Mouse (Mus musculus): ENCODE measurements at regions not wholly inside any gene's neighbourhood (a gene's known extent, or its start where the extent isn't known, plus 50 kb on each side); places are given as distances from the start of the nearest gene placed in this dataset.

GRCm38 (mm10) chr4:9015528-9016503 lies 777.0 kb upstream of the Car8 start:
- no peaks in the 10 kb centered on the region for H3K27me3 ChIP-seq (ENCODE audit: control insufficient read depth, insufficient read depth, low read length)
- 23% methylated on average over 14 of the region's 14 CpGs for WGBS
- H3K4me3 ChIP-seq (ENCODE audit: low read depth, low read length) = no peak overlapping the region
- TF ChIP-seq CTCF (IDR thresholded peaks at IDR 0.05; ENCODE audit: low read depth) (no peak), EP300 (optimal IDR thresholded peaks at IDR 0.05) (no peak)
- no peaks in the 10 kb centered on the region for H3K9me3 ChIP-seq (ENCODE audit: control insufficient read depth, low read length)
- peak; percentile 19 for DNase-seq (ENCODE audit: low spot score)
- no peak overlapping the region for H3K27ac ChIP-seq (replicated peaks)
- H3K9ac ChIP-seq (ENCODE audit: low read length) = no peak overlapping the region
- no peak overlapping the region for H3K4me2 ChIP-seq (replicated peaks; ENCODE audit: low read depth)
- peak; percentile 57 for ATAC-seq (ENCODE audit: low FRiP score, low TSS enrichment)
- no peaks in the 10 kb centered on the region for H3K4me1 ChIP-seq (replicated peaks; ENCODE audit: control insufficient read depth, insufficient read depth)
- H3K36me3 ChIP-seq (ENCODE audit: control insufficient read depth, insufficient read depth, low read length) = no peaks in the 10 kb centered on the region

- no peak overlapping the region for H3K4me2 ChIP-seq (replicated peaks; ENCODE audit: low read depth)
- no peak overlapping the region for H3K4me3 ChIP-seq (ENCODE audit: low read depth, low read length)
- DNase-seq (ENCODE audit: low spot score) (no peak), ATAC-seq (ENCODE audit: low FRiP score, low TSS enrichment) (no peak)
- no peaks in the 10 kb centered on the region for H3K27me3 ChIP-seq (ENCODE audit: control insufficient read depth, insufficient read depth, low read length)
- no peak for TF ChIP-seq EP300 (optimal IDR thresholded peaks at IDR 0.05)
- no peak for TF ChIP-seq CTCF (IDR thresholded peaks at IDR 0.05; ENCODE audit: low read depth)
- H3K27ac ChIP-seq (replicated peaks) = no peak overlapping the region
- H3K36me3 ChIP-seq (ENCODE audit: control insufficient read depth, insufficient read depth, low read length) = no peaks in the 10 kb centered on the region
- 70% methylated on average over 4 of the region's 4 CpGs for WGBS
- H3K9me3 ChIP-seq (ENCODE audit: control insufficient read depth, low read length) = no peaks in the 10 kb centered on the region
- no peaks in the 10 kb centered on the region for H3K4me1 ChIP-seq (replicated peaks; ENCODE audit: control insufficient read depth, insufficient read depth)
- no peak overlapping the region for H3K9ac ChIP-seq (ENCODE audit: low read length)
Measured at GRCm38 (mm10) chr4:9014986-9015385, 776.1 kb upstream of the Car8 start.

GRCm38 (mm10) chr4:9012787-9013186 lies 773.9 kb upstream of the Car8 start:
- TF ChIP-seq CTCF (IDR thresholded peaks at IDR 0.05; ENCODE audit: low read depth) (no peak), EP300 (optimal IDR thresholded peaks at IDR 0.05) (no peak)

GRCm38 (mm10) chr4:9011952-9012351 lies 773.1 kb upstream of the Car8 start:
- 79% methylated on average over 3 of the region's 3 CpGs for WGBS

More at GRCm38 (mm10) chr4:9012787-9013186, 773.9 kb upstream of the Car8 start:
- no peaks in the 10 kb centered on the region for H3K36me3 ChIP-seq (ENCODE audit: control insufficient read depth, insufficient read depth, low read length)
- no peak overlapping the region for H3K4me2 ChIP-seq (replicated peaks; ENCODE audit: low read depth)
- ATAC-seq (ENCODE audit: low FRiP score, low TSS enrichment) (no peak), DNase-seq (ENCODE audit: low spot score) (no peak)
- H3K4me3 ChIP-seq (ENCODE audit: low read depth, low read length) = no peak overlapping the region
- H3K27ac ChIP-seq (replicated peaks) = no peak overlapping the region
- no peaks in the 10 kb centered on the region for H3K27me3 ChIP-seq (ENCODE audit: control insufficient read depth, insufficient read depth, low read length)
- H3K9me3 ChIP-seq (ENCODE audit: control insufficient read depth, low read length) = no peaks in the 10 kb centered on the region
- no peak overlapping the region for H3K9ac ChIP-seq (ENCODE audit: low read length)
- WGBS = 64% methylated on average over 9 of the region's 9 CpGs
- H3K4me1 ChIP-seq (replicated peaks; ENCODE audit: control insufficient read depth, insufficient read depth) = no peaks in the 10 kb centered on the region

GRCm38 (mm10) chr4:9011129-9011518 lies 772.3 kb upstream of the Car8 start:
- Histone ChIP-seq H3K4me2 (replicated peaks; ENCODE audit: low read depth) (no peak overlapping the region), H3K4me3 (ENCODE audit: low read depth, low read length) (no peak overlapping the region), H3K9me3 (ENCODE audit: control insufficient read depth, low read length) (no peaks in the 10 kb centered on the region), H3K27me3 (ENCODE audit: control insufficient read depth, insufficient read depth, low read length) (no peaks in the 10 kb centered on the region), H3K36me3 (ENCODE audit: control insufficient read depth, insufficient read depth, low read length) (no peaks in the 10 kb centered on the region), H3K4me1 (replicated peaks; ENCODE audit: control insufficient read depth, insufficient read depth) (no peaks in the 10 kb centered on the region), H3K9ac (ENCODE audit: low read length) (no peak overlapping the region), H3K27ac (replicated peaks) (no peak overlapping the region)
- TF ChIP-seq CTCF (IDR thresholded peaks at IDR 0.05; ENCODE audit: low read depth) = no peak
- TF ChIP-seq EP300 (optimal IDR thresholded peaks at IDR 0.05) = no peak
- DNase-seq (ENCODE audit: low spot score) = no peak
- 28% methylated on average over 7 of the region's 7 CpGs for WGBS
- no peak; the same call in 1 of the 2 replicates for ATAC-seq (ENCODE audit: low FRiP score, low TSS enrichment)

More at GRCm38 (mm10) chr4:9011952-9012351, 773.1 kb upstream of the Car8 start:
- Histone ChIP-seq H3K9me3 (ENCODE audit: control insufficient read depth, low read length) (no peaks in the 10 kb centered on the region), H3K36me3 (ENCODE audit: control insufficient read depth, insufficient read depth, low read length) (no peaks in the 10 kb centered on the region), H3K9ac (ENCODE audit: low read length) (no peak overlapping the region), H3K27me3 (ENCODE audit: control insufficient read depth, insufficient read depth, low read length) (no peaks in the 10 kb centered on the region), H3K27ac (replicated peaks) (no peak overlapping the region), H3K4me1 (replicated peaks; ENCODE audit: control insufficient read depth, insufficient read depth) (no peaks in the 10 kb centered on the region), H3K4me3 (ENCODE audit: low read depth, low read length) (no peak overlapping the region), H3K4me2 (replicated peaks; ENCODE audit: low read depth) (no peak overlapping the region)
- DNase-seq (ENCODE audit: low spot score) = no peak
- TF ChIP-seq CTCF (IDR thresholded peaks at IDR 0.05; ENCODE audit: low read depth) (no peak), EP300 (optimal IDR thresholded peaks at IDR 0.05) (no peak)
- no peak for ATAC-seq (ENCODE audit: low FRiP score, low TSS enrichment)

Measured in stomach, postnatal 0 days (tissue).